Mouse (Mus musculus) left cerebral cortex, postnatal 25 days (tissue): ENCODE data around the gene Smagp. TPM values are rescaled to one million over a fixed set of nuclear protein-coding genes. Genes with fewer than 3 reads are reported as not detected.
A peak's percentile ranks its signal among the peaks of the same experiment; 100 is the strongest.

Source experiments
- DNase-seq, 2 experiments: peaks; one replicate each; pipeline ENCODE4 v3.0.0; 2022; ENCODE audit warnings: low spot score in 2 of 2, mixed read lengths in 1 of 2
- intact Hi-C: fragments of 180-260 bp; cut with DNase I; formaldehyde crosslinking; loops from one replicate; pipeline ENCODE4 v1.15.1; 2025
- total RNA-seq, 2 experiments: library from RNA; stranded (reverse); gene quantifications; 2 replicates each; pipeline ENCODE4 v1.2.3; 2021

The Smagp gene
- total RNA-seq, 2 experiments from 2014 or later, result 1.6 to 2.2 TPM

DNA sequence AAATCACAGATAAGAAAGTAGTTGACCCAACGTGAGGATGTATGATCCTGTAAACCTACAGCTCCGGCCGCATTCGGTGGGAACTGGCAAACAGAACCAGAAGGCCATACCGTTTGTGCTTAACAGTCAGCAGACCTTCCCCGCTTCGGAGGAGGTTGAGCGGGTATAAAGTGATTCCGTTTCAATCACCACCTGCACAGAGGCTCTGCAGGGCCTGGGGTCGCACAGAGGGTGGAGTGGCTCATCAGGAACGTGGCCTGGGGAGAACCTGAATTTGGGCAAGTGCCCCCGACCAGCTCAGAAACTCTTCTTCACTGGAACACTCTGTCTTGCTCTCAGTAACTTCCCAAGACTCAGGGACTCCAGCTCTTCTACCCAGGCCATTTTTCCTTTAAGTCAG, 30.1 kb upstream of the Smagp start:
- DNase-seq, result no peak
- intact Hi-C loops, result no loop called here

DNA sequence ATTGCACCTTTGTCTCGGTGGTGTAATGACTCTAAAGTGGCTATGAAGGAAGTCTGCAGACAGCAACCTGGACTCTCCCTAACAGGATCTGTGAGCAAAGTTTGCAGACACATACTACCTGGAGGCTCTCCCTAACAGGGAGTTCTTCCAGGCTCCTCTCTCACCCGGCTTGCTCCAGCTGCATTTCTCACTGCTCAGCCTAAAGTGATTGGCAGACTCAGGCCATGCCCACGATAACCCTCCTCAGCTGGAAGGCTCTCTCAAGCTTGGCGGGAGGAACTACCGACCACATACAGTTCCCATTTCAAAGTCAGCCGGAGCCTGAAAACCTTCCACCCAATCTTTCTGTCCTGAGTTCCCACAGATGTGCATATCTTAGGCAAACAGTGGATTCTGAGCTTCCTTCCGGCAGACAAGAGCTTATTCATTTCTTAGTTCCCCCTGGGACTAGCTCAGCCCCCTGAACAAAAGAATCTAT, 29.5 kb upstream of the Smagp start:
- intact Hi-C loops, result no loop called here
- no peak for DNase-seq

DNA sequence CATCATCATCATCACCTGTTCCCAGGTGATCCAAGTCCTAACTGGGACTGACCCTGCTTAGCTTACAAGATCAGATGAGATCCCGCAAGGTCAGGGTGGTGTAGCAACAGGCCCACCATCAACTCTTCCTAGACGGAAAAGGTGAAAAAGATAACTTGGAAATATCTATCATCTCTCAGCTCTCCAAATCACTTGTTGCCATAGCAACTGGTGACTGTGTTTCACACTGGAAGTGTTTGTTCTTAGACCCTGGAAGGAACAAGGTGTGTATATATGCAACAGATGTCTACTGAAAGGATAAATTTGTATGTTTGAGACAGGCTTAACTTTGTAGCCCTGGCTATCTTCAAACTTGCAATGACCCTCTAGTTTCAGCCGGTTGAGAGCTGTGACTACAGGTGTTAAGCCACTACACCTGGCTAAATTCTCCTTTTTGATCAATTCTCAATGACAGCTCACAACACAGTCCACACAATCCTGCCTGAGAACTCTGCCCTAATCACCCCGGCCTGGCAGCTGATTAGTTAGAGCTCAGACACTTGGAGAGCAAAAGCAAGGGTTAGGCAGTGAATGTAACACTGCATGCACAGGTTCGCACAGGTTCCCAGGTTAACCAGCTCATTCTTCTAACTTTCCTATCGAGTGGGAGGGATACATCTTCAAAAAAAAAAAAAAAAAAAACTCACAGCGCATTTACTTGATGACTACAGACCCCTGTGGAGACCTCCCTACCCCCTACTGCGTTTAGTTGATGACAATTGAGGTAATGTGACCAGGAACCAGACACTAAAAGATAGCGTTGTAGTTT, 28.9 kb upstream of the Smagp start:
- no peak for DNase-seq
- intact Hi-C loops, result no loop called here

DNA sequence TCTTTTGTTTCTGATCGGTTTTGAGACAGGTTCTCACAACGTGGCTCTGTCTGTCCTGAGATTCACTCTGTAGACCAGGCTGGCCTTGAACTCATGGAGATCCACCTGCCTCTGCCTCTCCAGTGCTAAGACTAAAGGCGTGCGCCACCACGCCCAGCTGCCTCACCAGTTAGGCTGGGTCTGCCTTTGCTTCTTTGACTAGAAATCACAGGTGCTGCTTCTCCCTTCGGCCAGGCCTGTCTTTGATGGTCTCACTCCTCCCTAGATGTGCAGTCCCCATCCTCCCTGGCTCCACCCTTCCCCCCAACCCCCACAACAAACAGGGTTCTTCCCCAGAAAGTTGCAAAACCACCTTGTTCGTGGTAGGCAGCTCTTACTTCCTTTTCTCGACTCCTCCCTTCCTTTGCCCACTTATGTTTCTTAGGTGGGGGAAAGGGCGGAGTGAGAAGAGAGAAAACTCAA, 28.1 kb upstream of the Smagp start:
- no peak for DNase-seq

DNA sequence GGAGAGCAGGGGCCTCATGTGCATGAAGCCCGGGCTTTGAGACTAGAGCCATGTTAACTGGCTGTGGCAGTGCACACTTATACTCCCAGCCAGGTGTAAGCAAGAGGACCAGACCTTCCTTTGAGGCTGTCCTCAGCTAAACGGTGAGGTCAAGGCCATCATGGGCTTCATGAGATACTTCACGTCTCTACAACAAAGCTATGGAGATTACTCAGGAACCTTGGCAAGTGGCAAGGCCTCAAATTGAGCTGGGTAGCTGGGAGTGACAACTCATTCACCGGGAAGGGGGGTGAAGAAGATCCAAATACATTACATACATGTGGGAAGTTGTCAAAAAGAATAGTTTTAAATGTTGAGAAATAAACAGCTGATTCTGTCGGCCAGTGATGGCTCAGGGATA, 24.1 kb upstream of the Smagp start:
- intact Hi-C loops, result no loop called here
- DNase-seq, result no peak

More for the DNA sequence above, 28.1 kb upstream of the Smagp start:
- intact Hi-C loops, result no loop called here

DNA sequence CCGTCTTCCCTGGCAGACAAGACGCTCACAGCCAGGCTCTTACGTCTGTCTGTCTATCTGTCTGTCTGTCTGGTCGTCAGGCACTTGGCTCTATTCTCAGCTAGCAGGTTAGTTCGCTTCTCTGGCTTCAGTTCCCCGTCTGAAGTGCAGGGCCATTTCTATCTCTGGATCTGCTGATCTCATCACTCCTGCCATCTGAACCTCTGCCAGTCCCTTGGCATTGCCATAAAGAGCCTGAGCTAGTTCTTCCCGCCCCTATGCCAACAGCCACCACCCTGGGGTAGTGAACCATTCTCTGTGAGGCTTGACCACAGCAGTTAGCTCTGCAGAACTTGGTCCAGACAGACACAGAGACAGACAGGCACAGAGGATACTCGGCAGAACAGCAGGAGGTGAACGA, 23.6 kb upstream of the Smagp start:
- intact Hi-C loops, result no loop called here
- peak; percentile 20 to 55 for DNase-seq

DNA sequence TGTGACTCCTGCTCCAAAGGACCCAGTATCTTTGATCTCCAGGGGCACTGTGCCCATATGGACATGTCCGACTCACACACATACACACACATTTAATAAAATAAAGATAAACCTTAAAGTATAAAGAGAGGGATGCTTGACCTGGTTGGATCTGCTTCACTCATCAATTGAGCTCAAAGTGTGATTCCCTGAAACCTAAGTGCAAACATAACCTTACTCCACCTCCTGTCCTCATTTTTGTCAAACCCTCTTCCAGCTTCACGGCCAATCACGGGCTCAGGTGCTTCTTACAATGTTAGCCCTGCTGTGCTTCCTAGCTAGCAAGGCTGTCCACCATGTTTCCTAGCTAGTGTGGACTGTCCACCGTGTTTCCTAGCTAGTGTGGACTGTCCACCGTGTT, 18.5 kb upstream of the Smagp start:
- DNase-seq, result no peak
- intact Hi-C loops, result no loop called here

DNA sequence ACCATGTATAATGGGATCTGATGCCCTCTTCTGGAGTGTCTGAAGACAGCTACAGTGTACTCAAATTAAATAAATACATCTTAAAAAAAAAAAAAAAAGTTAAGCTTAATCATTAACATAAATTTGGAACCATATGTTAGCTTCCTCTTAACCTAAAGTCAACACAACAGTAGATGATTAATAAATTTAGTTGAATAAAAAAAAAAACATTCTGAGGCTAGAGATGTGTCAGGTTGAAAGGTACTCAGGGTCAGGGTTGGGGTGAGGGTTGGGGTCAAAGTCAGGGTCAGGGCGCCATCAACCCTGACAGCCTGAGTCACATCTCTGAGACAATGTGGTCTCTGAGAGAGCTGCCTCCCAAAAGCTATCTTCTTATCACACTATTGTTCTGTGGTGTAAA, 17.5 kb upstream of the Smagp start:
- DNase-seq, result no peak

DNA sequence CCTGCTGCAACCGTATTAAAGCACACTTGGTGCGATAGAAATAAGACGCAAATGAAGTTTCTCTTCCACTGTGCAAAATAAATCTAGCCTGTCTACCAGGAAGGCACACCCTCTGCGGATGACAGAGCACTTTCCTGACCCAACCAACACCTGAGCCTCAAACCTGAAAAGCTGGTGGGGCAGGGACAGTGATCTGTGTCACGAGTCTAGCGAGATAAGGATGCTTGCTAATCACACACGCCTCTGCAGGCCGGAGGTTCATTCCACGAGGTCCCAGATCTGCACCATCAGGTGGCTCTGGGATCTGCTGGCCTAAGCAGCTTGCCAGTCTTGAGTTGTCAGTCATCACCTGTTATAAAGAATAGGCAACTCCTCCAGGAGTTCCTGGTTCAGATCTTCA, 14.9 kb upstream of the Smagp start:
- intact Hi-C loops, result no loop called here
- DNase-seq, result no peak

More for the DNA sequence above, 17.5 kb upstream of the Smagp start:
- intact Hi-C loops, result no loop called here

DNA sequence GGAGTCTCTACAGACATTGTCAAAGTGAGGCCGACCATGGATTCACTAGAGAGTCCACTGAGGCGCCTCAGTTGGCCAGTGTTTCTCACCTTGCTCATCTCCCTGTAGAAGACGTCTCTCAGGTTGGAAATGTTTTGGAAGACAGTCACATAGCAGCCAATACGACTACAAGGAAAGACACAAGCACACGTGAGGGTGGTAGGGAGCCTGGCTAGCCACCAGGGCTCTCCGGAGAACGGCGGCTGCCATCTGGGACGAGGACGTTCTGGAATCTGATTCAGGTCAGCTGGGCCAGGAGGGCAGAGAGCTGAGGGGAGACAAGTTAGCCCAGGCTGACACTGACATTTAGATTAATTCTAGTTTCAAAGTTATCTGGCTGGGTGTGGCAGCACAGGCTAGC, 13.4 kb upstream of the Smagp start:
- intact Hi-C loops, result no loop called here
- no peak for DNase-seq

DNA sequence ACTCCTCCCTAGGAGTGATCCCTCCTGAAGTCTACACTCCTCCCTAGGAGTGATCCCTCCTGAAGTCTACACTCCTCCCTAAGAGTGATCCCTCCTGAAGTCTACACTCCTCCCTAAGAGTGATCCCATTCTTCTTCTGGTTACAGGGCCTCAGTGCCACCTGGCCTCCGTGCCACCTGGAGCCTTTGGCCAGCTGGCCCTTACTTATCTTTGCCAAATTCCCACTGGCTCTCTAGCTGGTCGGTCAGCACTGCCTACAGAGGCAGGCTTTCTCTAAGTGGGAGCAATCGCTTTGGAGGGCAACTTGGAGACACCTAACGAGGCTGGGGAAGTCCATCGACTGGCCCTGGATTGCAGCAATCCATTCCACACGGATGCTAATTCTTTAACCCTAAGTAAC, 9.4 kb upstream of the Smagp start:
- intact Hi-C loops, result no loop called here
- DNase-seq, result no peak

DNA sequence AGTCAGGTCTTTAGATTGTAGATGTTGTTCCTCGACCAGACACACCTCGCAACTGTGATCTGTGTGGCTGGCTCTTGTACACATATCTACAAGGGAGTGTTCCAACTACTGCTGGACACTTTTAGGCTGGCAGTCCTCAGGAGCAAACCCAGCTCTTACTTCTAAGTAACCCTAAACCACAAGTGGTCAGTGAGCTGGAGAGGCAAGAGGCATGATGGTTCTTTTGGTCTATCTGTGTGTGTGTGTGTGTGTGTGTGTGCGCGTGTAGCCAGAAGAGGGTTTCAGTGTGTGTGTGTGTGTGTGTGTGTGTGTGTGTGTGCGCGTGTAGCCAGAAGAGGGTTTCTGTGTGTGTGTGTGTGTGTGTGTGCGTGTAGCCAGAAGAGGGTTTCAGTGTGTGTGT, 5.7 kb upstream of the Smagp start:
- no peak for DNase-seq
- intact Hi-C loops, result no loop called here

DNA sequence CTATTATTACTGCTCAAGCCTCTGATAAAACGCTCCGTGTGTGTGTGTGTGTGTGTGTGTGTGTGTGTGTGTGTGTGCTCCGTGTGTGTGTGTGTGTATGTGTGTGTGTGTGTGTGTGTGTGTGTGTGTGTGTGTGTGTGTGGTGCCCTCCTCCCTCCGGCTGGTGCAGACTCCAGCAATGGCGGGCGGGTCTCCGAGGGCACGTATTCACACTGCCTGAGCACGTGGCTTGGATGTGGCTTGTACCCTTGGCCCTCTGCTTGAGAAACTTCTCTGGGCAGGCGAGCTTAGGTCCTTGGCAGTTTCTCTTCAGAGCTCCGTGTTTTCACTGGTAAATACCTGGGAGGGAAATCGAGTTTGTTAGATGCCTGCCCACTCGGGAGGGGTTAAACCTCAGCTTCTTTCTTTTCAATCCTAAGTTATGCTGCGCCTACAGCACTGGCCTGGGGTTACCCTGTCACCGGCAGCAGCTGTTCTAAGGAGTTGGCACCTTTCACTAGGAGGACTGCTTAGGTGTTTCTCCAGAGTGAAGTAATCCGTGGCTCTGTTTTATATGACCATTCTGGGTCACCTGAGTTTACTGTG, 4.6 kb upstream of the Smagp start:
- intact Hi-C loops, result no loop called here
- DNase-seq, result no peak

DNA sequence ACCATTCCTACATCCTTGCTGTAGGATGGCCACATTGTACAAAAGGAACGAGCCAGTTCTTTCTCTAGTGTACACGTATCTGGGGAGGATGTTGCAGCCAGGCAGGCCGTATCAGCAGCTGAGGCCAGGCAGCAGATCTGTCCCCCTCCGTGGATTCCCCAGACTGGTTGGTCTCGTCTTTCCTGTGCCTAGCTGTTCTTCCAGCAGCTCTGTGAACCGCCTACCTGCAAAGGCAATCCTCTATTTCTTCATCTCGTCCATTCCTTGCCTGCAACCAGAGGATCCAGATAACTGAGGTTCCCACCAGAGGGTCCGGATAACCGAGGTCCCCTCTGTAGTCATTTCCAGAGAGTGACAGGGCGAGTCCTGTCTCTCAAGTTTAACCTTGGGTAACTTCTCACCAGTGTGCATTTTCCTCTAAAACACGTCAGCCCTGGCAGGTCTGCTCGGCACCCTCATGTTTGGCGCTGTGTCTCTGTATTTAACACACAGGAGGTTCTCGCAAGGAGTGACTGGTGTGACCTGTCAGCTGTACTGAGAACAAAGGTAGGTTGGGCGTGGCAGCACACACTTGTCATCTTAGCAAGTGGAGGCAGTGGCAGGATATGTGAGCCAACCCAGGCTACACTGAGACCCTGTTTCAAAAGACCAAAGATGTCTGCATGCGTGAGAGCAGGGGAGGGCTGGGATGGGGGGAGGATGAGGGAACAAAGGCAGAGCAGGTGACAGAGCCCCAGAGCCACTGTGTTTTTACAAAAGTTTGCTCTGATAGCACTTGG, 3.4 kb upstream of the Smagp start:
- no peak for DNase-seq
- intact Hi-C loops, result loop anchor here (5.0 kb wide), 1 partner anchor 42 kb away; no protein-coding TSS in a partner anchor

DNA sequence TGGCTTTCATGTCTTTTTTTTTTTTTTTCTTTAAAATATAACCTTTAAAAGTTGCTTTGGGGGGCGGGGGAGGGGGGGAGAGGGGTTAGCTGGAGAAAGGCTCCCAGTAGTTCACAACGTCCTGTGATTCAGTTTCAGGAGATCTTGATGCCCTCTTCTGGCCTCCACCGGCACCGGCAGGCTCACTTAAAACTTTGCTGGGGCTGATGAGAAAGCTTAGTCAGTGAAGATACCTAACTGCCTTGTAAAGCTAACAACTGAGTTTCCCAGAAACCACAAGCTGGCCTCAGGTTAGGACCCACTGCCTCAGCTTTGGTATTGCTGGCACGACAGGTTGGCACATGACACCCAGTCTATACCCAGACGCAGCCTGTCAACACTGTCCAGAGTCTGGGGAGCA, 921 bp upstream of the Smagp start:
- DNase-seq, result no peak
- intact Hi-C loops, result loop anchor here (5.0 kb wide), 1 partner anchor 45 kb away; no protein-coding TSS in a partner anchor

DNA sequence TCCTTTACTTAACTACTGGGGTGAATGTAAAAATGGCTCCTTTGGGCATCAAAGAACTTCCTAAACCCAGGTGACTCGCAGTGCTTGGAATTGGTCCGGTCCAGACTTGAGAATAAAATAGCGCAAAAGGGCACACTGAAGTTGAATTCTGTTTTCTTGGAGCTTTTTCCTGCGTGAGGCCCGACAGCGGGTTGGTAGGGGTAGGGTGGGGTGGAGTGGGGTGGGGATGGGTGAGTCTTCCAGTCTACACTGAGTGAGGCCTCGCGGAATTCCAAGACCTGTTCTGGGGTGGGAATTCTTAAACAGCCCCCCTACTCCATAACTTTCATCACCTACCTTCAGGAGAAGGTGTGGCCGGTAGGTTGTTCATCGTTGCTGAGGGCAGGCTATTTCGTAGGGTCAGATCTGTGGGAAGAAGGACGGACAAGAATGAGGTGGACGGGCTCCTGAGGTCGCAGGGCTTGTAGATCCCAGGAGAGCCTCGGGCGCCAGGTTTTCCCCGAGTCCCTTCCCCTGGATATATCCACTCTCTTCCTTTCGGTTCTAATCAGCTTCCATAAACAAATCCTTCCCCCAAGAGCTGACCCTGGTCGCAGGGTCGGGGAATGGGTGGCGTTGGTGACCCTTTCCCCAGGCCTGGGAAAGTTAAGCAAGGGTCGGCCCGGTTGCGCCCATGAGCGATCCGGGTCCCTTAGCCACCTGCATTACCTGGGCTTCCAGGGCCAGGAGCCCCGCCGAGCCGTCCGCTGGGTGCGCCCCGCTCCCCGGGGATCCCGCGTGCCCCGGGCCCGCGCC, 692 bp downstream of the Smagp start:
- intact Hi-C loops, result loop anchor here (5.0 kb wide), 1 partner anchor 46 kb away; no protein-coding TSS in a partner anchor
- DNase-seq, result no peak

DNA sequence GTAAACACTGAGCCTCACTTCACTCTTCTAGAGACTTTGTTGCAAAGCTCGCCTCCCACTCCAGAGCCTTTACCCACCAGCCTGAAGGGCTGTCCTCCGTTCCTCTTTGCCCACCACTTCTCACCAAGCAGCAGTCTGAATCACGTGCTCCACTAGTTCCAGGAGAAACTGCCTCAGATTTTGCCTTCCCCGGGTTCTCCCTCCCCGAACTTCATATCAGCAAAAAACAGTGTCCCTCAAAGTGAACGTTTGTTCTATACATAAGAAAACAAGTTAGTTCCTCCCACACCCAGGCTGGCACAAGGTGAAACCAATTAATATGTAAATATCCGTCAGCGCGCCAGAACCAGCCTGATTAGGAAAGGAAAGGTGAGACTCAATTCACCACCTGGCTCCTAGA, 1.5 kb downstream of the Smagp start:
- intact Hi-C loops, result loop anchor here (5.0 kb wide), 1 partner anchor 47 kb away; no protein-coding TSS in a partner anchor
- DNase-seq, result no peak

DNA sequence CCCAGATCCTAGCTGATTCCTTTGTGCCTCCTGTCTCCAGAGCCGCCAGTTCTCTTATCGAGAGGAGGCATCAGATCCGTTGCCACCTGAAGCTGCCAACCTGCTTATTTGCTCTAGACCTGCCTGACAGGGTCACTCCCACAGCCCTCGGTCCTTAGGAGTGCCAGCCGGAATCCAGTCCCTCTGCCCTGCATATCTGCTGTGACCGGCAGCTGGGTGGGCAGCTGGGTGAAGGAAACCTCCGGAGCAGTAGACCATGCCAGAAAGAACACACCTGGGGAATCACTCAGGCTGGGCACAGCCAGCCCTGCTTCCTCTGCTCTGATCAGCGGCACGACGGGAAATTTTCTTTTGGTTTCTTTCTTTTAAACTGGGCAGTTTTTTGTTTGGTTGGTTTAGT, 3.4 kb downstream of the Smagp start:
- intact Hi-C loops, result no loop called here

DNA sequence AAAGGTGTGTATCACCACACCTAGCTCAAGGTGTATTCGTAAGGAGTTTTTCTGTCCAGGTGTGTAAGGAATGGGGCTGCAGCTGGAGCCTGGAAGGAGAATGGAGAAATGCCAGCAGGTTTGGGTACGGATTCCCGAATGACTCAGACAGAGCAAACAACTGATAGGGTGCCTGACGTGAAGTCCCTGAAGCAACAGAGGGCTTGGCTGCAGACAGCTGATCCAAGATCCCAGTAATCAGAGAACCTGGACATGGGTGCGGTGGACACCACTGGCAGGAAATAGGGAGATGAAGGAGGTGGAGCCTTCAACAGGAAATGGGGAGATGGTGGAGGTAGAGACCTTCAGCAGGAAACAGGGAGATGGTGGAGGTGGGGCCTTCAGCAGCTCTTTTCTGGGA, 4.4 kb downstream of the Smagp start:
- intact Hi-C loops, result no loop called here
- no peak for DNase-seq

More for the DNA sequence above, 3.4 kb downstream of the Smagp start:
- DNase-seq, result no peak
